18 mouse cellular contexts compared by ENCODE assay signal in the genomic region with DNA sequence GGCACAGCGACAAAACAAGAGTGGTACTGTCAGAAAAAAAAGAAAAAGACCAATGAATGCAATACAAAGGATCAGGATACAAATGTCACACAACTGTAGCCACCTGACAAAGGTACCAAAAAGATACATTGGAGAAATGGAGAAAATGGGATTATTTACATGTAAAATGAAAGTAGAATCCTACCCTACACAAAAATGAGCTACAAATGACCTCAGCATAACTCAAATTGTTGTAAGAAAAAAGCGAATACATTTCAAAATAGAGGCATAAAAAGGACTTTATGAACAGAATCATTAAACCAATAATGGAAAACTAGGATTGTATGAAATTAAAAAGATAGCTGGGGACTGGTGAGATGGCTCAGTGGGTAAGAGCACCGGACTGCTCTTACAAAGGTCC. TPM values are rescaled to one million over a fixed set of nuclear protein-coding genes. Genes with fewer than 3 reads are reported as not detected.
DNase-seq lines count a peak whose midpoint lies in the region; ATAC-seq and TF ChIP-seq lines count a peak whose summit lies in the region.
"Had no signal": no experiment of that assay in that cellular context is flagged by ENCODE, and none has a peak within 500 bp of the region (broad histone marks: within the 10 kb centered on the region; RNA-seq: fewer than 3 reads in every experiment).

No protein-coding gene starts in this region.

- no peak overlapping the region for H3K9ac ChIP-seq in hindbrain, embryonic 13.5 days
- H3K9ac ChIP-seq in hindbrain, embryonic 11.5 days (ENCODE audit: low read depth, low read length) = no peak overlapping the region
- no peak overlapping the region for H3K9ac ChIP-seq in liver, embryonic 14.5 days (replicated peaks)
- no peak overlapping the region for H3K9ac ChIP-seq in liver, embryonic 11.5 days (ENCODE audit: low read depth, low read length)
- H3K9ac ChIP-seq: forebrain, embryonic 12.5 days; limb, embryonic 12.5 days had no signal

- H3K4me2 ChIP-seq in hindbrain, embryonic 13.5 days = no peak overlapping the region
- no peak overlapping the region for H3K4me2 ChIP-seq in hindbrain, embryonic 11.5 days (replicated peaks; ENCODE audit: low read depth, low read length)
- peak overlapping the region; percentile 18; the same call in 1 of the 2 replicates for H3K4me2 ChIP-seq in liver, embryonic 14.5 days (ENCODE audit: low read depth)
- H3K4me2 ChIP-seq in liver, embryonic 11.5 days = no peak overlapping the region
- H3K4me2 ChIP-seq: forebrain, embryonic 12.5 days; limb, embryonic 12.5 days had no signal

- peaks cover 12% of the 10 kb centered on the region; the same call in 1 of the 2 replicates for H3K4me1 ChIP-seq in hindbrain, embryonic 13.5 days (replicated peaks)
- H3K4me1 ChIP-seq in hindbrain, embryonic 11.5 days (replicated peaks; ENCODE audit: control insufficient read depth, insufficient read depth, low read length) = no peaks in the 10 kb centered on the region
- peaks cover 0 to 7% of the 10 kb centered on the region in 2 experiments; a peak in 1 of 4 replicates for H3K4me1 ChIP-seq in liver, embryonic 14.5 days (replicated peaks; ENCODE audit: control insufficient read depth in 2 of 2, insufficient read depth in 2 of 2, low read length in 1 of 2)
- peaks cover 2% of the 10 kb centered on the region; the same call in 1 of the 2 replicates for H3K4me1 ChIP-seq in liver, embryonic 11.5 days (replicated peaks; ENCODE audit: control insufficient read depth, insufficient read depth, low read length)
- H3K4me1 ChIP-seq: limb, embryonic 12.5 days had no signal

- no peak for TF ChIP-seq EP300 in liver, embryonic 14.5 days (IDR thresholded peaks at IDR 0.05; ENCODE audit: low read depth)

- no peaks in the 10 kb centered on the region for H3K27me3 ChIP-seq in hindbrain, embryonic 13.5 days
- H3K27me3 ChIP-seq in hindbrain, embryonic 11.5 days (ENCODE audit: control insufficient read depth, insufficient read depth, low read length) = no peaks in the 10 kb centered on the region
- H3K27me3 ChIP-seq in liver, embryonic 14.5 days (ENCODE audit: control insufficient read depth, insufficient read depth, low read length) = peaks cover 4% of the 10 kb centered on the region
- H3K27me3 ChIP-seq in liver, embryonic 11.5 days (replicated peaks; ENCODE audit: control insufficient read depth, insufficient read depth, low read length) = no peaks in the 10 kb centered on the region
- H3K27me3 ChIP-seq: forebrain, embryonic 12.5 days; limb, embryonic 12.5 days had no signal

- no peak for DNase-seq in hindbrain, embryonic 11.5 days (ENCODE audit: low spot score)
- DNase-seq in liver, embryonic 14.5 days (ENCODE audit: low read depth in 3 of 3, low spot score in 3 of 3) = no peak
- DNase-seq in liver, embryonic 11.5 days (ENCODE audit: low spot score) = no peak
- peak; percentile 62 for DNase-seq in 3T3-L1 (ENCODE audit: low read depth, low spot score)
- DNase-seq in Muller cell, postnatal 12 days (ENCODE audit: inconsistent ontology term) = peak; percentile 61
- no peak for DNase-seq in left cerebral cortex, adult 11 months (ENCODE audit: low spot score)
- DNase-seq in embryo, embryonic 10.5 days (ENCODE audit: low spot score) = no peak
- DNase-seq: adrenal gland, postnatal 25 days; cerebellum, adult 18-20 months; gastrocnemius, postnatal 10 days; right cerebral cortex, adult 18-20 months had no signal

- TF ChIP-seq CTCF in liver, embryonic 14.5 days (IDR thresholded peaks at IDR 0.05; ENCODE audit: low read depth) = no peak

- H3K27ac ChIP-seq in hindbrain, embryonic 13.5 days = peak overlapping the region; percentile 79; the same call in 1 of the 2 replicates
- H3K27ac ChIP-seq in hindbrain, embryonic 11.5 days (ENCODE audit: low read depth, low read length) = no peak overlapping the region
- H3K27ac ChIP-seq in liver, embryonic 14.5 days = peak overlapping the region; percentile 54
- H3K27ac ChIP-seq in liver, embryonic 11.5 days (ENCODE audit: low read depth, low read length) = no peak overlapping the region
- H3K27ac ChIP-seq: limb, embryonic 12.5 days had no signal

- no peak overlapping the region for H3K4me3 ChIP-seq in hindbrain, embryonic 13.5 days
- H3K4me3 ChIP-seq in hindbrain, embryonic 11.5 days (ENCODE audit: low read depth, low read length) = no peak overlapping the region
- H3K4me3 ChIP-seq in liver, embryonic 14.5 days (ENCODE audit: insufficient read depth in 1 of 2, low read depth in 2 of 2, low read length in 2 of 2) = no peak overlapping the region
- no peak overlapping the region for H3K4me3 ChIP-seq in liver, embryonic 11.5 days (ENCODE audit: low read depth, low read length)
- H3K4me3 ChIP-seq: forebrain, embryonic 12.5 days; limb, embryonic 12.5 days had no signal

- 58% methylated on average over 3 of the region's 3 CpGs for WGBS in hindbrain, embryonic 13.5 days
- 61% methylated on average over 3 of the region's 3 CpGs for WGBS in hindbrain, embryonic 11.5 days
- WGBS in liver, embryonic 14.5 days (ENCODE audit: insufficient replicate concordance) = 54% methylated on average over 3 of the region's 3 CpGs
- WGBS in liver, embryonic 11.5 days = 48% methylated on average over 3 of the region's 3 CpGs

- H3K36me3 ChIP-seq in hindbrain, embryonic 13.5 days = no peaks in the 10 kb centered on the region
- H3K36me3 ChIP-seq in hindbrain, embryonic 11.5 days (ENCODE audit: control insufficient read depth, insufficient read depth, low read length) = no peaks in the 10 kb centered on the region
- no peaks in the 10 kb centered on the region for H3K36me3 ChIP-seq in liver, embryonic 14.5 days (replicated peaks; ENCODE audit: control insufficient read depth, insufficient read depth, low read depth)
- no peaks in the 10 kb centered on the region for H3K36me3 ChIP-seq in liver, embryonic 11.5 days (ENCODE audit: control insufficient read depth, insufficient read depth, low read length)
- H3K36me3 ChIP-seq: forebrain, embryonic 12.5 days; limb, embryonic 12.5 days had no signal

- H3K9me3 ChIP-seq in hindbrain, embryonic 13.5 days = no peaks in the 10 kb centered on the region
- H3K9me3 ChIP-seq in hindbrain, embryonic 11.5 days (ENCODE audit: control insufficient read depth, low read length) = no peaks in the 10 kb centered on the region
- no peaks in the 10 kb centered on the region for H3K9me3 ChIP-seq in liver, embryonic 14.5 days (ENCODE audit: control insufficient read depth, low read length)
- no peaks in the 10 kb centered on the region for H3K9me3 ChIP-seq in liver, embryonic 11.5 days (ENCODE audit: control insufficient read depth, low read length)
- H3K9me3 ChIP-seq: forebrain, embryonic 12.5 days; limb, embryonic 12.5 days had no signal

- no peak for ATAC-seq in hindbrain, embryonic 13.5 days (ENCODE audit: low FRiP score)
- ATAC-seq in hindbrain, embryonic 11.5 days (ENCODE audit: low FRiP score) = no peak
- ATAC-seq in liver, embryonic 14.5 days (ENCODE audit: insufficient read depth) = no peak
- no peak for ATAC-seq in liver, embryonic 11.5 days (replicated peaks; ENCODE audit: low FRiP score)
- ATAC-seq: inflammation-experienced regulatory T-cells, adult 6 months had no signal

RNA-seq across cellular contexts. Expression of gene Rdm1, which starts 17.6 kb away (rescaled TPM):
- polyA plus RNA-seq in hindbrain, embryonic 13.5 days (2015; fragmentation: Nextera tagmentation; extraction: Ambion mirVana) = 15.5 and 18.9 TPM in 2 replicates
- 34.5 and 35.5 TPM in 2 replicates for polyA plus RNA-seq in hindbrain, embryonic 11.5 days (2014; fragmentation: Nextera tagmentation; extraction: Ambion mirVana)
- polyA plus RNA-seq in liver, embryonic 14.5 days (2012; rRNA removed) = 3.8 and 5.7 TPM in 2 replicates
- 9.4 and 10.4 TPM in 2 replicates for polyA plus RNA-seq in liver, embryonic 14.5 days (2014; fragmentation: Nextera tagmentation; extraction: Ambion mirVana)
- 13.8 and 15.3 TPM in 2 replicates for polyA plus RNA-seq in liver, embryonic 11.5 days (2014; fragmentation: Nextera tagmentation; extraction: Ambion mirVana)

RNA-seq across cellular contexts. Expression of gene Arl4d, which starts 20.8 kb away (rescaled TPM):
- polyA plus RNA-seq in hindbrain, embryonic 13.5 days (2015; fragmentation: Nextera tagmentation; extraction: Ambion mirVana) = 8.0 and 10.7 TPM in 2 replicates
- 14.1 and 14.2 TPM in 2 replicates for polyA plus RNA-seq in hindbrain, embryonic 11.5 days (2014; fragmentation: Nextera tagmentation; extraction: Ambion mirVana)
- 0.48 and 0.84 TPM in 2 replicates for polyA plus RNA-seq in liver, embryonic 14.5 days (2012; rRNA removed)
- 0.46 and 0.72 TPM in 2 replicates for polyA plus RNA-seq in liver, embryonic 14.5 days (2014; fragmentation: Nextera tagmentation; extraction: Ambion mirVana)
- polyA plus RNA-seq in liver, embryonic 11.5 days (2014; fragmentation: Nextera tagmentation; extraction: Ambion mirVana) = 3.6 and 3.9 TPM in 2 replicates

RNA-seq across cellular contexts. Expression of gene Gm11634, which starts 45.5 kb away (rescaled TPM):
- polyA plus RNA-seq in hindbrain, embryonic 13.5 days (2015; fragmentation: Nextera tagmentation; extraction: Ambion mirVana) = not detected in 2 replicates
- not detected in 2 replicates for polyA plus RNA-seq in hindbrain, embryonic 11.5 days (2014; fragmentation: Nextera tagmentation; extraction: Ambion mirVana)
- polyA plus RNA-seq in liver, embryonic 14.5 days (2012; rRNA removed) = not detected in 2 replicates
- polyA plus RNA-seq in liver, embryonic 14.5 days (2014; fragmentation: Nextera tagmentation; extraction: Ambion mirVana) = not detected in 2 replicates
- polyA plus RNA-seq in liver, embryonic 11.5 days (2014; fragmentation: Nextera tagmentation; extraction: Ambion mirVana) = not detected in 2 replicates
- polyA plus RNA-seq: forebrain, embryonic 12.5 days; heart, embryonic 14.5 days; limb, embryonic 12.5 days; lung, embryonic 16.5 days; midbrain, embryonic 16.5 days had no signal

Comparison
In these comparisons a context has a peak if more than half of its experiments do, and no peak if none do; other contexts are left out.
1. H3K27ac ChIP-seq: peak in hindbrain, embryonic 13.5 days (single experiment) and liver, embryonic 14.5 days (single experiment); none in hindbrain, embryonic 11.5 days (single experiment) and liver, embryonic 11.5 days (single experiment).
2. DNase-seq: peak in 3T3-L1 (single experiment) and Muller cell, postnatal 12 days (single experiment); none in hindbrain, embryonic 11.5 days (single experiment), liver, embryonic 14.5 days (0 of 3), liver, embryonic 11.5 days (single experiment), left cerebral cortex, adult 11 months (single experiment) and embryo, embryonic 10.5 days (single experiment).